Mouse (Mus musculus): ENCODE results near the gene Rbm5.

Gene Rbm5

GRCm38 (mm10) chr9:107770374-107771290 is at the start of gene Rbm5:
TSS of gene Rbm5 (minus strand) at chr9:107770996.
- peak; percentile 96 for DNase-seq (ENCODE audit: low read depth, low spot score)

- no peak for DNase-seq (ENCODE audit: low read depth, low spot score)
Measured at GRCm38 (mm10) chr9:107812132-107812531, 41.3 kb upstream of the Rbm5 start.

GRCm38 (mm10) chr9:107810985-107811384 is 40.2 kb upstream of the Rbm5 start:
- no peak for DNase-seq (ENCODE audit: low read depth, low spot score)

DNA sequence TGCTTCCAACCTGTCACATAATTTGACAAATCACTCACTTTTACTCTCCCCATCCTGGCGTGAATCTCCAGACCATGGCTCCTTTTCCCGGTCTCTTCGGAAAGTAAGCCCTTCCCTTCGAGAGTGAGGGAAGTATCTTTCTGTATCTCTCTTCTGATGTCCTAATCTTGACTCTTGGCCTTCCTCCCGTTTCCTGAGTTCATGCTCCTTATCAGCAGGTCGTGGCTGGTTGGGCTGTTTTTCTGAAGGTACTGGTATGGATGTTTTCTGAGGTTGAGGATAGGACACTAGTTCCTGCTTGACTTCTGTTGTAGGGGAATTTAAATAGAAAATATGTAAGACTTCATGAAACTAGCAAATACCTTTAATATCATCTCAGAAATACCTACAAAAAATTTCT is 20.9 kb upstream of the Rbm5 start:
- no peak for DNase-seq (ENCODE audit: low read depth, low spot score)

DNA sequence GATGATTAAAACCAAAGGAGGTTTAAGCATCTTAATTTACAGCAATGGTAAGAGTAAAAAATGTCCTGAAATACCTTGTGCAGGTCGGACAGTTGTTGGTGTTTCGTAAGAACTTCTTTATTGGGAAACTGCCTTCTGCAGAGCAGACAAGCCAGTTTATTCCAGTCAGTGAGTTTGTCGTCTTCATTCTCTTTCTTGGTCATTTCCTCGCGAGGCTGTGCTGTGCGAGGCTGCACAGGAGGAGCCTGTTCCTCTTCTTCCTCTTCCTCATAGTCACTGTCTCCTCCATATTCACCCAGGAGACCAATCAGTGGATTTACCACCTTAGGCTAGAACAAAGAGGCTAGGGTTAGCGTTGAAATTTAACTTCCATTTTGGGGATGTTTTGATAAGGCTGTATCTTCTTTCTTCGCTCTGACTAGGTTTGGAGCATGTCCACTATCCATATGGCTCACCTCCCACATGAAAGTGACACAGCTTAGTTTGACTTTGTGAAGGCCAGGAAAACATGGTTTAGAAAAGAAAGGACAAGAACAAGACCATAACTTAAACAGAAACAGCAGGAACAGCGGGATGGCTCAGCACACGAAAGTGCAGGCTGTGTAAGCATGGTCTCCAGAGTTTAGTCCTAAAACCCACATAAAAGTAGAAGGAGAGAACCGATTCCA is 11.9 kb upstream of the Rbm5 start:
- no peak for DNase-seq (ENCODE audit: low read depth, low spot score)

DNA sequence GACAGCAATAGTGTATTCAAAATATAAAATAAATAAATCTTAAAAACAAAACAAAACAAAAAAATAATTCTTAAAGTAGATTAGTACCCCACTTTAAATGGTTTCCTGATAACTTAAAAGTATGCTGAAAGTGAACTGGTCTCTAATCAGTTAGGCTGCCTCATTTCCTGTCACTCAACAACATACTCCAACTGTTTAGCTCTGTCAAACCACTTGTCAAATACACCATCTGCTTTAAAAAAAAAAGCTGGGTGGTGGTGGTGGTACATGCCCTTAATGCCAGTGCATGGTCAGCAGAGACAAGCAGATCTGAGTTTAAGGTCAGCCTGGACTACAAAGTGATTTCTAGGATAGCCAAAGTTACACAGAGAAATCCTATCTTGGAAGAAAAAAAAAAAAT is 6.0 kb upstream of the Rbm5 start:
- DNase-seq (ENCODE audit: low read depth, low spot score), result no peak

DNA sequence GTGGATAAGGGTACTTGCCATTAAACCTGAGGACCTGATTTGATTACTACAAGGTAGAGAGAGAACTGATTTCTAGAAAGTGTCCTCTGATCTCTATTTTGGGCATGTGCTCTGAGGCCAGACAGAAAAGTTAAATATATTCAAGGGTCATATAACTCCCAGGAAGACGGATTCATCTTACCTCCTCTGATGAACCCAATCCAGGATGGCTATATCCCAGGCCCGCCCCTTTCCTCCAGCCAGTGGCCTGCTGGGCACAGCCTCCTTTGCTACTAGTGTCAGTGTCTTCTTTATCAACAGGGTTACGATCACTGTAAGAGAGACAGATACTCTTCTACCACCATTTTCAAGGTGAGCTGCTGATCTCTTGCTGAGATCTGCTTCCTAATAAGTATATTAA is 3.6 kb upstream of the Rbm5 start:
- no peak for DNase-seq (ENCODE audit: low read depth, low spot score)

DNA sequence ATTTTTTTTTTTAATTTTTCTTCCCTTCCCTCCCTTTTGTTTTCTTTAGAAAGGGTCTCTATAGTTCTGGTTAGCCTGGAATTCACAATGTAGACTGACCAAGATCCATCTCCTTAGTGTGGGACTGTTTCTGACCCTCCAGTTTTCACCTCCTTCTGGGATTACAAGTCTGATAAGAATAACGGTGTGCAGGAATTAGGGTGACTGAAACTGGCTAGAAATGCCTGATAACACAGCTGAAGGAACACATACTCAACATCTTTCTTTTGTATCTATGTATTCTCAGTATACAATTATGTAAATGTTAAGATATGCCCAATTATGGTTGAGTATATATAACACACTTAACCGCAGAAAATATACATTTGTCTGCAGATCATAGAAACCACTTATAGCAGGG is 986 bp upstream of the Rbm5 start:
- DNase-seq (ENCODE audit: low read depth, low spot score), result no peak

GRCm38 (mm10) chr9:107770037-107770373 is 791 bp downstream of the Rbm5 start:
- DNase-seq (ENCODE audit: low read depth, low spot score), result no peak

GRCm38 (mm10) chr9:107769445-107770000 is 1.3 kb downstream of the Rbm5 start:
- peak; percentile 5 for DNase-seq (ENCODE audit: low read depth, low spot score)

- DNase-seq (ENCODE audit: low read depth, low spot score), result no peak
Measured at GRCm38 (mm10) chr9:107768851-107769250, 1.9 kb downstream of the Rbm5 start.

DNA sequence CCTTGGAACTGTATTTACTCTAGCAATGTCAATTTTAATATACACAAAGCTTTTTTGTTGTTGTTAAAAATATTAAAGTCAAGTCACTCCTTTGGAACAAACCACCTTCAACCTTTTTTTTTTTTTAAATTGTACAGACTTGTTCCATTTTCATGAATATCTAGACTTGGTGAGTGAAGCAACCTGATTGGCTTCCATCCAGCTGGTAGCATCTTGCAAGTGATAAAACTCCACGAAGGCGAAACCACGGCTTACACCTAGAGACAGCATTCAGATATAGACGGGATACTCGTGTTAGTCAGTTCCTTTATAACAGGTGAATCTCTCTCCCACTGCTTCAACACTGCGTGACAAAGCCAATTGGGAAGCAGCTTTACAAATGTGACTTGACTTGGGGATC is 11.2 kb downstream of the Rbm5 start:
- DNase-seq (ENCODE audit: low read depth, low spot score), result no peak

DNA sequence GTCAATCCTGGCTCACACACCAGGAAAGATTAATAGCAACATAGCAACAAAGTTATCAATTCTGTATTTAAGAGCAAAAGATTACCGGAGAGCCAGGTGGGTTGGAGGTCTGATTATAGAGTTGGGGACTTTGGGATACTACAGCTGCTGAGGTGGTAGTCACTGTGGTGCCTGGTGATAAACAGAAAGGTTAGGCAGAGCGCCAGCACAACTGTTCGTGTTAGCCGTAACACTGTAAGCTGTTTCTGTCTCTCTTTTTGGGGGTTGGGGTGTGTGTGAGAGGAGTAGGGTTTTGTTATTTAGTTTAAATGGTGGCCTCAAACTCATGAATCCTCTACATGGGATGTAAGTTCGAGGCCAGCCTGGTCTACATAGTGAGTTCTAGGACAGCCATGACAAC is 20.4 kb downstream of the Rbm5 start:
- DNase-seq (ENCODE audit: low read depth, low spot score), result no peak

DNA sequence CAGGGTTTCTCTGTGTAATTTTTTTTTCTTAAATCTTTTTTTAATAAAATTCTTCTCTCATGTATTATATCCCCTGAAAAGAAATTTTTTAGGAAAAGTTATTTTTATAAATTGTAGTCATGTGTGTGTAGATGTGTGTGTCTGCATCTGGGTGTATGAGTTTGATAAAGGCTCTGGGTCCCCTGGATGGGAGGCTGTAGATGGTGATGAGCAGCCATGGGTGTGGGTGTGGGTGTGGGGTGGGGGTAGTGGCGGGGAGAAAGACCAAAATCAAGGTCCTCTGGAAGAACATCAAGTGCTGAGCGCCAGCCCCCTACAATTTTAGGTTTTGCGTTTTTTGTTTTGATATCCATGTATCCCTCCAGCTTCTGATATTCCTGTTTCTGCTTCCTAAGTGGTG is 22.7 kb downstream of the Rbm5 start:
- no peak for DNase-seq (ENCODE audit: low read depth, low spot score)

DNA sequence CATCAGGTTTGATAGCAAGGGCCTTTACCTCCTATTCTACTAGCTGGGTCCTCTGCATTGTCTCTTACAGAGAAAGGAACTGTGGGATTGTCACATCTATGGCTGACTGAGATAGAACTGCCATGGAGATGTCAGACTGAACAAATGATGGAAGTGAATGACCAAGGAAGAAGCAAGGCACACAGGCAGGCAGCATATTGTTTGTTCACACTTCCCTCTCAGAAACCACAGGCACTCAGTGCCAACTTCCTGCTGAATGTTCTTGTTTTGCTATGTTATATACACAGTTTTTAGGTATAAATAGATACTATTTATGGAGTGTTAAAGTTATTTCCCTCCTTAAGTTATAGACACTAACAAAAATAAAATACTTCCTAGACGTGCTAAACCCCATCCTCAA is 23.5 kb downstream of the Rbm5 start:
- DNase-seq (ENCODE audit: low read depth, low spot score), result no peak

DNA sequence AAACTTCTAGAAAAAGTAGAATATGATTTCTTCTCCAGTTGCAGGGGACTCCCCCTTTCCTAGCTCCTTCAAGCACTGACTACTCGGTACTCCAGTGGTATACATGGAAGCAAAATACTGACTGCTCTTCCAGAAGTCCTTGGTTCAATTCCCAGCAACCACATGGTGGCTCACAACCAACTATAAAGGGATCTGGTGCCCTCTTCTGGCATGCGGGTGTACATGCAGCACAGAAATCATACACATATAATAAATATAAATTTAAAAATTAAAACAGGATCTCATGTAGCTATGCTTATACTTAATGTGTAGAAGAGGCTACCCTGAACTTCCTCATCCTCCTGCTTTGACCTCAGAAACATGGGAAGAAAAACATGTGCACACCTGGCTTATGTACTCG is 24.1 kb downstream of the Rbm5 start:
- DNase-seq (ENCODE audit: low read depth, low spot score), result no peak

- no peak for DNase-seq (ENCODE audit: low read depth, low spot score)
Measured at GRCm38 (mm10) chr9:107744061-107744460, 26.7 kb downstream of the Rbm5 start.

DNA sequence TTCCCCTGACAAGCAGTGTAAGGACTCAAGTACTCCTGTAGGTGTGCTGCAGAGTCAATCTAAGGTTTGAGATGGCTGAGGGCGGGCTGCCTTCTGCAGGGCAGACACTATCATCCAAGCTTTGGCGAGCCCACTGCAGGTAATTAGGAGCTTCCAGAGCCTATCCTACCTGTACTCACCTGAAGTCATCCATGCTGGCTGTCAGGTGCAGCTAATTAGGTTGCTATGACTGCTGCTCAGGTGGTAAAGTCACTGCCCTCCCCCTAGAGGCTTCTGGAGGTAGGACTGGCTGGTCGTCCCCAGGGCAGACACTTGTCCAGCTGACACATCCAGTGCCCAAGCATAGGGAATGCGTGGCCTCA is 32.0 kb downstream of the Rbm5 start:
- DNase-seq (ENCODE audit: low read depth, low spot score), result no peak

DNA sequence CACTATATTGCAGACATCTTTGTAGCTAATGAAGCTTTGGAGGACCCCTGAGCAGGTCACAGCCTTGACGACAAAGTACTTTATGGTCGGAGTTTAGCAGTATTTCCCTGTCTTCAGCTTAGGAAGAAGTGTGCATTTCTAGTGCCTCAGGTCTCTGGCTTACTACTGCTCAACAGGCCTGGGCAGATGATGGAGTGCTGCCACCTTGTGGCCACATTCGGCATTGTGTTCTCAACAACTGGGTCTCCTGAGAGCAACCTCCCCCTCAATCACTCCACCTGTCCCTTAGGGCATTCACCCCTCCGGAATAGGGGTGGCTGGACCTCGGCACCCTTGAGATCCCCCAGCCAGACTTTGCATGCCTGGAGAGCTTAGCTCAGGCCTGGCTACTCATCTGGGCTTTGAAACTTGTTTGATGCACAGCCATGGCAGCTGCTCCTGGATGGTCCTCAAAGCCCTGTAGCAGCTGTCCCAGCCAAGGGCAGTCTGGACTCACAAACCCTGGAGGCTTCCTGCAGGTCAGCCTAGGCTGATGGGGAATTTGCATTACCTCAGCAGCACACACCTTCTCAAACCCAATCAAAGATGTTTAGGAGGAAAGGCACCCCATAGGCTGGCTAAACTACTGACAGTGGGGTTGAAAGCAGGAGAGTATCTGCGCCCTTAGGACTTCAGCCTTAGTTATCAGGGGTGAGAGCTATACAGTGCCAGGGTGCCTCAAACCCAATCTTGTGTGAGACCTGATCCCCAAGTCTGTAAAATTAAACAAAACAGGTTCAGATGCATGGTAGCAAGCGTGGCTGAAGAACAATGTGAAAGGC is 32.6 kb downstream of the Rbm5 start:
- peak; percentile 92 for DNase-seq (ENCODE audit: low read depth, low spot score)

DNA sequence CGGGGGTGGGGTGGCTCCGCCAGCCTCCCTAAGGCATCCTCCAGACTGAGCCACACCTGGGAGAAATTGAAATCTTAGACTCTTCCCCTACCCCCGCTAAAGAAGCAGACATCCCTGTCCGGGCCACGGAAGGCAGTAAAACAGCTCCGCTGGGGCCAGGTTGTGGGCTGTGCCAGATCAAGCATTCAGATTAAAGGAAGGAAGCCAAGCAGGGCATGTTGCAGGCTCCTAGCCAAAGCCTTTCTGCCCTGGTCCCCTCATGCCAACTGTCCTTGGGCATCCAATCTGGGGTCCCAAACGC is 34.7 kb downstream of the Rbm5 start:
- no peak for DNase-seq (ENCODE audit: low read depth, low spot score)

- no peak for DNase-seq (ENCODE audit: low read depth, low spot score)
Measured at GRCm38 (mm10) chr9:107735356-107736184, 35.2 kb downstream of the Rbm5 start.

All from mesoderm, embryonic 11.5 days (tissue).